Mouse (Mus musculus): ENCODE data around the gene Adad2. TPM values are rescaled to one million over a fixed set of nuclear protein-coding genes. Genes with fewer than 3 reads are reported as not detected.

The Adad2 gene
- polyA plus RNA-seq, 1 experiment from 2014 or later, result 0.10 TPM

DNA sequence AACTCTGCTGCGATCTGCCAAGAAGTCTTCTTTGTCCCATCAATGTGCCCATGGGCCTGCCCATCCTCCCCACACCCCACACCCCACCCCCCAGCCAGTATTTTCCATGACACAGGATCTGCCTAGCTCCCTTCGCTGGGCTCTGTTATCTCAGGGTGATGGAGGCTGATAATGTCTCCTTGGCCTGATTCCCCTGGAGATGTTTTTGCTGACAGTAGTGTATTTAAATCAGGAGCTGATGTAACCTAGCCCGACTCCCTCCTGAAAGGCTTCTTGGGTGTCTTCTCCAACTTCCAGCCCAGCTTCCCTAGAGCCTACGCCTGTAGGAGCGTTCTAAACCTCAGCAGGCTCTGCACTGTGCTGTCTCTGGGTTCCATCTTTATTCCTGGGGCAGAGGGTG, 6.3 kb downstream of the Adad2 start:
- Histone ChIP-seq H3K27me3 (no peaks in the 10 kb centered on the region), H3K9me3 (no peaks in the 10 kb centered on the region), H3K9ac (no peak overlapping the region), H3K4me1 (replicated peaks) (no peaks in the 10 kb centered on the region), H3K27ac (replicated peaks) (no peak overlapping the region), H3K36me3 (no peaks in the 10 kb centered on the region), H3K4me2 (no peak overlapping the region), H3K4me3 (no peak overlapping the region)
- ATAC-seq (ENCODE audit: low FRiP score, low read depth), result no peak
- 76% methylated on average over 5 of the region's 5 CpGs for WGBS

DNA sequence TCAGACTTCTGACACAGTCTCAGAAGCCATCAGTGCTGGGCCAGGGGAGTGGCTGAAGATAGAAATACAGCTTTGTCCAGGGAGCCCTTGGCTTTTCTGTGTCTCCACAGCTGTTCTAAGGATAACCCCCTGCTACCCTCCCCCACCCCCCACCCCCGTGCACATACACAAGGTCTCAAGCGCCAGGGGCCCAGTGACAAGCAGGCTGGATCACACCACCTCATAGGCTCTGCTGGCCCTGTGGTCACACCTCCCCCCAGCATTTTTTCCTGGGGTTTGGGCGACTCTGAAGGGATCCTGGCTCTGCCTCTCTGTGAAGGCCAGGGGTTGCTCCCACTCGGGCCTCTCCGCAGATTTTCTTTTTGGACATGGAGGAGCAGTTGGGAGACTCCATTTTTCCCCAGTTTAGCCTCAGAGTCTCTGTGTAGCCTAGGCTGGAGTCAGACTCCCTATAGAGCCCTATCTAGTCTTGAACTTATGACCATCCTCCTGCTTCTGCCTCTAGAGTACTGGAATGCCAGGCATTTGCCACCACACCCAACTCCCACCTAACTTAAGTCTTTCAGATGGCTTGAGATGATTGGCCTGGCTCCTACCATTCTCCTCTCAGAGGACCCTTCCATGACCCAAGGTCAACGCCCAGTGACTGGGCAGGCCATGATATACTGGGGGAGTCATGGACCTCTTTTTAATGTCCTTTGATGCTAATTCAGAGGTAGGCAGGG, 7.7 kb downstream of the Adad2 start:
- Histone ChIP-seq H3K27me3 (no peaks in the 10 kb centered on the region), H3K9me3 (no peaks in the 10 kb centered on the region), H3K27ac (replicated peaks) (no peak overlapping the region), H3K36me3 (no peaks in the 10 kb centered on the region), H3K9ac (no peak overlapping the region), H3K4me3 (no peak overlapping the region), H3K4me1 (replicated peaks) (no peaks in the 10 kb centered on the region), H3K4me2 (no peak overlapping the region)
- ATAC-seq (ENCODE audit: low FRiP score, low read depth), result no peak
- 78% methylated on average over 6 of the region's 6 CpGs for WGBS

DNA sequence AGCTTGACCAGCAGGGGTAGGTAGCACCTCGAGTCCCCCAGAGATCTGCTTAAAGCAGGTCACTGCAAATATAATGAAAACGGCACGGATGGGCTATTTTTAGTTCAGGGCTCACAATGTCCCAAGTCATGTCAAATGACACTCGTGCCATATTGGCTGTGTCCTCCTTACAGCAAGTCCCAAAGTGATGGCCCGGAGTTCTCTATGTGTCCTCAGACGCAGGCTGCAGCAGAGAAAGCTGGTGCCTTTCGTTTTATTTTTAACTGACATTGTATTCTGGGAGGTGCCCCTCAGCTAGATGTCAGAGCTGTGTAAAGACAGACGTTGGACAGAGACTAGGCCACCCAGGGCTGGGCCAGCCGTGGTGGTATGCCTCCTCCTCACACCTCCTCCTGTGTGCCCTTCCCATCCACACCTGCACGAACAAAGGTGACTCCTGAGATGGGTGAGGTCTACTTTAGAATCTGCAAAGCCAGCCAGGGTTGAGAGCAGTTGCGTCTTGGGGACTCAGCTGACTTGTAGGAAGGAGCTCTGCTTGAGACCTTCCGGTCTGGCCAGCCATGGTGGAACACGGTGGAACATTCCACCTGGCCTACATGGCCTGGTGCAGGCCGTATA, 8.4 kb downstream of the Adad2 start:
- WGBS, result 85% methylated on average over 14 of the region's 14 CpGs
- H3K27me3 ChIP-seq, result no peaks in the 10 kb centered on the region
- no peaks in the 10 kb centered on the region for H3K36me3 ChIP-seq
- no peaks in the 10 kb centered on the region for H3K4me1 ChIP-seq (replicated peaks)
- no peak overlapping the region for H3K4me2 ChIP-seq
- H3K27ac ChIP-seq (replicated peaks), result no peak overlapping the region
- H3K4me3 ChIP-seq, result no peak overlapping the region
- H3K9ac ChIP-seq, result no peak overlapping the region
- H3K9me3 ChIP-seq, result no peaks in the 10 kb centered on the region
- no peak for ATAC-seq (ENCODE audit: low FRiP score, low read depth)

DNA sequence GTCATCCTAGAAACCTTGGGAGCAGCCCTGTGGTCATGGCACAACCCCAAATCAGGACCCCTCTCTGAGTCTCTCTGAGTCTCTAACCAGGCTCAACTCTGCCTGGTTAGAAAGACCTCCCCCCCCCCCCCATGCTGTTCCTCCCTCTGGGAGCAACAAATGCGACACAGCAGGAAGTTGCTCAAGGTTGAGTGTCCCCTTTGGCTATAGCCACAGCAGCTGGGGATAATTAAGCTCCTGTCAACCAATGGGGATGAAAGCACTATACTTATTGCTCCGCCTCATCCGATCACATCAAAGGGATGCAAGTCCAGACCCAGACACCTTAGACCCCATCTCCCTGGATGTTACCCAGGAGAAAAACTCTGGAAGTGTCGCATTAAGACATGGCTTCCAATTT, 10.0 kb downstream of the Adad2 start:
- Histone ChIP-seq H3K4me3 (no peak overlapping the region), H3K27me3 (no peaks in the 10 kb centered on the region), H3K4me1 (replicated peaks) (no peaks in the 10 kb centered on the region), H3K36me3 (no peaks in the 10 kb centered on the region), H3K9me3 (no peaks in the 10 kb centered on the region), H3K4me2 (no peak overlapping the region), H3K27ac (replicated peaks) (no peak overlapping the region), H3K9ac (no peak overlapping the region)
- WGBS, result 66% methylated on average over 4 of the region's 4 CpGs
- ATAC-seq (ENCODE audit: low FRiP score, low read depth), result no peak

DNA sequence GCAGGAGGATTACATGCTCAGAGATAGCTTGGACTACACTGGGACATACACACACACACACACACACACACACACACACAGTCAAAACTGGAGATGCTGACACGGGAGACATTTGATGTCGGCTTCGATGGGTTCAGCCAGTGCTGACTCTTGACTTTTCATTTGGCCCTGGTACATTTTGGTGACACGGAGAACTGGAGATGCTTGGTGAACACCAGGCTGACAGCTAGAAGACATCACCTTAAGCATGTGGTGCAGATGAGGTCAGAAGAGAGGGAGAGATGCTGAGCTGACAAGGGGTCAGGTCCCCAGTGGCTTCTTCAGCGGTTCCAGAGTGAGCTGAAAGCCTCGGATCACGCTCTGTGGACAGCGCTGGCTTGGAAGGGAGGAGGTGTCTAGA, 10.5 kb downstream of the Adad2 start:
- H3K9ac ChIP-seq, result no peak overlapping the region
- H3K4me1 ChIP-seq (replicated peaks), result no peaks in the 10 kb centered on the region
- no peak overlapping the region for H3K4me2 ChIP-seq
- no peak for ATAC-seq (ENCODE audit: low FRiP score, low read depth)
- no peaks in the 10 kb centered on the region for H3K9me3 ChIP-seq
- H3K4me3 ChIP-seq, result no peak overlapping the region
- WGBS, result 86% methylated on average over 8 of the region's 8 CpGs
- no peak overlapping the region for H3K27ac ChIP-seq (replicated peaks)
- no peaks in the 10 kb centered on the region for H3K36me3 ChIP-seq
- H3K27me3 ChIP-seq, result no peaks in the 10 kb centered on the region

- Histone ChIP-seq H3K9me3 (no peaks in the 10 kb centered on the region), H3K9ac (no peak overlapping the region), H3K36me3 (no peaks in the 10 kb centered on the region), H3K4me3 (no peak overlapping the region), H3K4me2 (no peak overlapping the region), H3K4me1 (replicated peaks) (no peaks in the 10 kb centered on the region), H3K27me3 (no peaks in the 10 kb centered on the region), H3K27ac (replicated peaks) (no peak overlapping the region)
- ATAC-seq (ENCODE audit: low FRiP score, low read depth), result no peak
- 96% methylated on average over 1 of the region's 1 CpGs for WGBS
These were observed 11.2 kb downstream of the Adad2 start for GRCm38 (mm10) chr8:119623744-119624143.

DNA sequence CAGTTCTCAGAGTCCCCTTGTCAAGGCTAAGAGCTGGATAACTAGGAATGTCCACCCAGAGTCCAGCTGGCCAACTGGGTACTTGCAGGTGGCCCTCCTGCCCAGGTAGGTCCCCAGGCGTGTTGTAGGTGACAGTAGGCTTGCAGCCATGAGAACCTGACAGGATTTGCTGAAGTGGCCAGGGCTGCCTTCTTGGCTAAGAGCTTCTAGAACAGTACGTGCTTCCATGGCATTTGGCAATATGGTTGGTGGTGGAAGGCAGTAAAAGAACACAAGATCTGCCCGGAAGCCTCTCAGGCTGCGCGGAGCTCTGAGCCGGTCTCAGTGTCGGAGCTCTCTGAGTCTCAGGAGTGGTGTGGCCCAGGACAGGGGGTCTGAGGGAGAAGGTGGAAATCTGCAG, 12.4 kb downstream of the Adad2 start:
- 90% methylated on average over 7 of the region's 7 CpGs for WGBS
- H3K4me2 ChIP-seq, result no peak overlapping the region
- no peaks in the 10 kb centered on the region for H3K36me3 ChIP-seq
- H3K27ac ChIP-seq (replicated peaks), result no peak overlapping the region
- H3K9me3 ChIP-seq, result no peaks in the 10 kb centered on the region
- no peaks in the 10 kb centered on the region for H3K27me3 ChIP-seq
- no peaks in the 10 kb centered on the region for H3K4me1 ChIP-seq (replicated peaks)
- ATAC-seq (ENCODE audit: low FRiP score, low read depth), result no peak
- no peak overlapping the region for H3K4me3 ChIP-seq
- no peak overlapping the region for H3K9ac ChIP-seq

- Histone ChIP-seq H3K4me2 (no peak overlapping the region), H3K36me3 (no peaks in the 10 kb centered on the region), H3K9ac (no peak overlapping the region), H3K27me3 (no peaks in the 10 kb centered on the region), H3K4me3 (no peak overlapping the region), H3K27ac (replicated peaks) (no peak overlapping the region), H3K4me1 (replicated peaks) (no peaks in the 10 kb centered on the region), H3K9me3 (no peaks in the 10 kb centered on the region)
- no peak for ATAC-seq (ENCODE audit: low FRiP score, low read depth)
- WGBS, result 75% methylated on average over 22 of the region's 22 CpGs
These were observed 13.2 kb downstream of the Adad2 start for GRCm38 (mm10) chr8:119625788-119626187.

GRCm38 (mm10) chr8:119627199-119627598, 14.7 kb downstream of the Adad2 start:
- no peaks in the 10 kb centered on the region for H3K27me3 ChIP-seq
- H3K36me3 ChIP-seq, result no peaks in the 10 kb centered on the region
- whole genome bisulfite sequencing, result 78% methylated on average over 7 of the region's 7 CpGs
- H3K4me3 ChIP-seq, result no peak overlapping the region
- H3K9ac ChIP-seq, result no peak overlapping the region
- no peak for ATAC-seq (ENCODE audit: low FRiP score, low read depth)
- H3K27ac ChIP-seq (replicated peaks), result no peak overlapping the region
- H3K4me2 ChIP-seq, result no peak overlapping the region
- no peaks in the 10 kb centered on the region for H3K9me3 ChIP-seq
- no peaks in the 10 kb centered on the region for H3K4me1 ChIP-seq (replicated peaks)

GRCm38 (mm10) chr8:119627613-119628359, 15.2 kb downstream of the Adad2 start:
- H3K27ac ChIP-seq (replicated peaks), result no peak overlapping the region
- no peaks in the 10 kb centered on the region for H3K36me3 ChIP-seq
- no peak overlapping the region for H3K9ac ChIP-seq
- no peaks in the 10 kb centered on the region for H3K27me3 ChIP-seq
- H3K4me3 ChIP-seq, result no peak overlapping the region
- H3K4me1 ChIP-seq (replicated peaks), result no peaks in the 10 kb centered on the region
- 41% methylated on average over 10 of the region's 10 CpGs for WGBS
- H3K9me3 ChIP-seq, result no peaks in the 10 kb centered on the region
- no peak for ATAC-seq (ENCODE audit: low FRiP score, low read depth)
- H3K4me2 ChIP-seq, result no peak overlapping the region

- Histone ChIP-seq H3K9ac (no peak overlapping the region), H3K9me3 (no peaks in the 10 kb centered on the region), H3K4me1 (replicated peaks) (peaks cover 10% of the 10 kb centered on the region; the same call in 1 of the 2 replicates), H3K4me3 (no peak overlapping the region), H3K27me3 (peaks cover 7% of the 10 kb centered on the region; the same call in 1 of the 2 replicates), H3K36me3 (no peaks in the 10 kb centered on the region), H3K27ac (replicated peaks) (no peak overlapping the region), H3K4me2 (no peak overlapping the region)
- no peak for ATAC-seq (ENCODE audit: low FRiP score, low read depth)
- WGBS, result 21% methylated on average over 3 of the region's 3 CpGs
These were observed 18.3 kb downstream of the Adad2 start for GRCm38 (mm10) chr8:119630841-119631240.

DNA sequence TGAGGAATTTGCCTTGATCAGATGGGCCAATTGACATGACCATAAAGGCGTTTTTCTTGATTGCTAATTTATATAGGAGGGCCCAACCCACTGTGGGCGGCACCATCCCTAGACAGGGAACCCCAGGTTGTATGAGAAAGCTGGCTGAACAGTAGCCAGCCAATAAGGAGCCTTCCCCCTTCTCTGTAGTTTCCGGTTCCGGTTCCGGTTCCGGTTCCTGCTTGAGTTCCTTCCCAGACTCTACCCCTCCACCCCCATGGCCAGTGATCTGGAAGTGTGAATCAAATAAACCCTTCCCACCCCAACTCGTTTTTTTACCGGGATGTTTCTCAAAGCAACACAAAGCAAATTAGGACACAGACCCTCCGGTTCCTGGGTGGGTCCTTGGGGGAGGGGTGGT, 19.7 kb downstream of the Adad2 start:
- no peak overlapping the region for H3K4me2 ChIP-seq
- H3K27me3 ChIP-seq, result peaks cover 7% of the 10 kb centered on the region; the same call in 1 of the 2 replicates
- H3K4me3 ChIP-seq, result no peak overlapping the region
- no peaks in the 10 kb centered on the region for H3K9me3 ChIP-seq
- no peak overlapping the region for H3K9ac ChIP-seq
- peaks cover 11% of the 10 kb centered on the region; the same call in 1 of the 2 replicates for H3K4me1 ChIP-seq (replicated peaks)
- no peak overlapping the region for H3K27ac ChIP-seq (replicated peaks)
- WGBS, result 88% methylated on average over 9 of the region's 9 CpGs
- no peak for ATAC-seq (ENCODE audit: low FRiP score, low read depth)
- H3K36me3 ChIP-seq, result no peaks in the 10 kb centered on the region
